Mouse (Mus musculus) embryonic facial prominence, embryonic 10.5 days (tissue): Measurements from ENCODE around the gene Slc25a35. TPM values are rescaled to one million over a fixed set of nuclear protein-coding genes. Genes with fewer than 3 reads are reported as not detected.
"Not testable (repeated sequence)": the region's sequence is repeated elsewhere in the genome, so short reads cannot be mapped to it uniquely, and the experiment has no call there.

Source experiments
- DNase-seq: peaks from one replicate; pipeline ENCODE4 v3.0.0-alpha.2; 2017; ENCODE audit warnings: low spot score
- H3K27ac ChIP-seq: fragments of 300-500 bp; sonication (generic); replicated peaks from 2 replicates; pipeline ENCODE4 v1.5.1; 2016; ENCODE audit warnings: mild to moderate bottlenecking
- H3K27me3 ChIP-seq: fragments of 300-500 bp; sonication (generic); replicated peaks from 2 replicates; pipeline ENCODE4 v1.6.1; 2016; ENCODE audit warnings: low read depth, mild to moderate bottlenecking; ENCODE audit not compliant: poor library complexity, severe bottlenecking
- H3K36me3 ChIP-seq: fragments of 300-500 bp; sonication (generic); replicated peaks from 2 replicates; pipeline ENCODE4 v1.6.1; 2016; ENCODE audit warnings: mild to moderate bottlenecking, moderate library complexity
- H3K4me1 ChIP-seq: fragments of 300-500 bp; sonication (generic); 2 replicates; pipeline ENCODE4 v1.6.1; 2016
- H3K4me3 ChIP-seq: fragments of 300-500 bp; sonication (generic); 2 replicates; pipeline ENCODE4 v1.5.1; 2016; ENCODE audit warnings: mild to moderate bottlenecking, moderate library complexity
- H3K9me3 ChIP-seq: fragments of 300-500 bp; sonication (generic); 2 replicates; pipeline ENCODE4 v1.6.1; 2016; ENCODE audit warnings: mild to moderate bottlenecking
- WGBS: fragments of 180-500 bp; shearing (Covaris S2); methylation state at CpG from one replicate; pipeline ENCODE4 v1.1.7; 2016; 5-methylcytosine and 5-hydroxymethylcytosine counted together
- polyA plus RNA-seq: library from polyadenylated mRNA; unstranded; fragments of >200 nt; fragmentation: Nextera tagmentation; extraction: Ambion mirVana; gene quantifications from 2 replicates; pipeline ENCODE4 v1.2.1, GENCODE M21; 2016

The Slc25a35 gene
- polyA plus RNA-seq: 2.4 and 2.7 TPM in 2 replicates

- Histone ChIP-seq H3K4me3 (peak within 1 kb of the TSS; percentile 75), H3K9me3 (no peaks in the 10 kb centered on the region), H3K27me3 (peaks cover 9% of the 10 kb centered on the region), H3K4me1 (peaks cover 25% of the 10 kb centered on the region), H3K27ac (peak within 1 kb of the TSS; percentile 79), H3K36me3 (no peaks in the 10 kb centered on the region; the same call in 1 of the 2 replicates)
- under 1% methylated on average over 50 of the region's 50 CpGs for WGBS
- DNase-seq: peak; percentile 93
Measured at GRCm38 (mm10) chr11:68967337-68968282, at the start of gene Slc25a35. Gene Slc25a35 (plus strand): TSS chr11:68968131.

- 49% methylated on average over 3 of the region's 3 CpGs for WGBS
- peaks cover 12% of the 10 kb centered on the region for H3K4me1 ChIP-seq
- no peak overlapping the region for H3K27ac ChIP-seq
- H3K4me3 ChIP-seq: no peak overlapping the region
- H3K9me3 ChIP-seq: no peaks in the 10 kb centered on the region
- H3K36me3 ChIP-seq: no peaks in the 10 kb centered on the region
- DNase-seq: no peak
- H3K27me3 ChIP-seq: no peaks in the 10 kb centered on the region
Measured at GRCm38 (mm10) chr11:68923191-68923590, 44.7 kb upstream of the Slc25a35 start.

GRCm38 (mm10) chr11:68924749-68925148 lies 43.2 kb upstream of the Slc25a35 start:
- H3K36me3 ChIP-seq: no peaks in the 10 kb centered on the region
- 83% methylated on average over 2 of the region's 2 CpGs for WGBS
- H3K4me1 ChIP-seq: peaks cover 12% of the 10 kb centered on the region
- no peaks in the 10 kb centered on the region for H3K27me3 ChIP-seq
- H3K9me3 ChIP-seq: no peaks in the 10 kb centered on the region
- H3K4me3 ChIP-seq: no peak overlapping the region
- no peak overlapping the region for H3K27ac ChIP-seq
- DNase-seq: no peak

- no peak within 1 kb of the TSS for H3K27ac ChIP-seq
Measured at GRCm38 (mm10) chr11:68926981-68927380, 41.0 kb upstream of the Slc25a35 start, which contains the start of gene Odf4. Gene Odf4 (minus strand): TSS chr11:68927081.

GRCm38 (mm10) chr11:68929947-68930346 lies 38.0 kb upstream of the Slc25a35 start:
- Histone ChIP-seq H3K27me3 (no peaks in the 10 kb centered on the region), H3K4me1 (no peaks in the 10 kb centered on the region; the same call in 1 of the 2 replicates), H3K9me3 (no peaks in the 10 kb centered on the region), H3K36me3 (no peaks in the 10 kb centered on the region), H3K4me3 (no peak overlapping the region), H3K27ac (no peak overlapping the region)
- DNase-seq: no peak
- 85% methylated on average over 6 of the region's 6 CpGs for WGBS

More at GRCm38 (mm10) chr11:68926981-68927380, 41.0 kb upstream of the Slc25a35 start, which contains the start of gene Odf4:
- DNase-seq: no peak
- H3K4me3 ChIP-seq: no peak within 1 kb of the TSS
- H3K4me1 ChIP-seq: peaks cover 8% of the 10 kb centered on the region
- WGBS: 80% methylated on average over 3 of the region's 3 CpGs
- no peaks in the 10 kb centered on the region for H3K36me3 ChIP-seq
- no peaks in the 10 kb centered on the region for H3K9me3 ChIP-seq
- H3K27me3 ChIP-seq: no peaks in the 10 kb centered on the region

- Histone ChIP-seq H3K36me3 (no peaks in the 10 kb centered on the region), H3K27me3 (no peaks in the 10 kb centered on the region), H3K4me3 (no peak overlapping the region), H3K27ac (no peak overlapping the region), H3K9me3 (no peaks in the 10 kb centered on the region), H3K4me1 (no peaks in the 10 kb centered on the region; the same call in 1 of the 2 replicates)
- 67% methylated on average over 5 of the region's 5 CpGs for WGBS
- no peak for DNase-seq
Measured at GRCm38 (mm10) chr11:68933885-68934507, 33.9 kb upstream of the Slc25a35 start.

- not testable (repeated sequence) for H3K9me3 ChIP-seq, DNase-seq, H3K4me3 ChIP-seq, H3K36me3 ChIP-seq, H3K27me3 ChIP-seq, H3K27ac ChIP-seq
- WGBS: 92% methylated on average over 4 of the region's 4 CpGs
- H3K4me1 ChIP-seq: peaks cover 11% of the 10 kb centered on the region
Measured at GRCm38 (mm10) chr11:68936951-68937350, 31.0 kb upstream of the Slc25a35 start.

- H3K4me3 ChIP-seq: peak overlapping the region; percentile 62
- H3K4me1 ChIP-seq: peaks cover 11% of the 10 kb centered on the region
- no peaks in the 10 kb centered on the region for H3K36me3 ChIP-seq
- H3K27me3 ChIP-seq: no peaks in the 10 kb centered on the region
- peak; percentile 90 for DNase-seq
- 5% methylated on average over 16 of the region's 16 CpGs for WGBS
- H3K27ac ChIP-seq: peak overlapping the region; percentile 85
- H3K9me3 ChIP-seq: no peaks in the 10 kb centered on the region
Measured at GRCm38 (mm10) chr11:68939451-68940304, 28.3 kb upstream of the Slc25a35 start.

- H3K27me3 ChIP-seq: peaks cover under 1% of the 10 kb centered on the region; the same call in 1 of the 2 replicates
- no peak for DNase-seq
- WGBS: 71% methylated on average over 4 of the region's 4 CpGs
- H3K9me3 ChIP-seq: no peaks in the 10 kb centered on the region
- peaks cover 11% of the 10 kb centered on the region for H3K4me1 ChIP-seq
- H3K36me3 ChIP-seq: no peaks in the 10 kb centered on the region
- H3K27ac ChIP-seq: no peak overlapping the region
- peak overlapping the region; percentile 62 for H3K4me3 ChIP-seq
Measured at GRCm38 (mm10) chr11:68940516-68940915, 27.4 kb upstream of the Slc25a35 start.

- Histone ChIP-seq H3K4me1 (peaks cover 24% of the 10 kb centered on the region), H3K4me3 (no peak overlapping the region), H3K27ac (no peak overlapping the region), H3K27me3 (peaks cover 22% of the 10 kb centered on the region), H3K36me3 (0 out of 2 replicates have a peak, but pooled peaks cover 2% of the 10 kb centered on the region), H3K9me3 (no peaks in the 10 kb centered on the region)
- WGBS: 83% methylated on average over 8 of the region's 8 CpGs
- DNase-seq: no peak
Measured at GRCm38 (mm10) chr11:68942731-68943130, 25.2 kb upstream of the Slc25a35 start.

- WGBS: 88% methylated on average over 2 of the region's 2 CpGs
- H3K4me3 ChIP-seq: no peak overlapping the region
- H3K27me3 ChIP-seq: peaks cover 39% of the 10 kb centered on the region
- peaks cover 18% of the 10 kb centered on the region for H3K4me1 ChIP-seq
- H3K36me3 ChIP-seq: 0 out of 2 replicates have a peak, but pooled peaks cover 2% of the 10 kb centered on the region
- no peaks in the 10 kb centered on the region for H3K9me3 ChIP-seq
- H3K27ac ChIP-seq: no peak overlapping the region
- DNase-seq: no peak
Measured at GRCm38 (mm10) chr11:68945245-68945644, 22.7 kb upstream of the Slc25a35 start.

GRCm38 (mm10) chr11:68946001-68946400 lies 21.9 kb upstream of the Slc25a35 start:
- H3K27ac ChIP-seq: no peak overlapping the region
- peaks cover 13% of the 10 kb centered on the region for H3K4me1 ChIP-seq
- no peak for DNase-seq
- H3K4me3 ChIP-seq: no peak overlapping the region
- 90% methylated on average over 4 of the region's 4 CpGs for WGBS
- peaks cover 41% of the 10 kb centered on the region for H3K27me3 ChIP-seq
- H3K36me3 ChIP-seq: 0 out of 2 replicates have a peak, but pooled peaks cover 2% of the 10 kb centered on the region
- no peaks in the 10 kb centered on the region for H3K9me3 ChIP-seq
